Mouse (Mus musculus): ENCODE measurements around the gene Fstl1. TPM values are rescaled to one million over a fixed set of nuclear protein-coding genes. Genes with fewer than 3 reads are reported as not detected.

Fstl1 gene
- polyA plus RNA-seq, 1 experiment from 2014 or later, result 90.2 TPM

GRCm38 (mm10) chr16:37790008-37790780, 13.5 kb downstream of the Fstl1 start:
- no peaks in the 10 kb centered on the region for H3K36me3 ChIP-seq (ENCODE audit: control insufficient read depth, insufficient read depth, low read length)
- no peak overlapping the region for H3K27ac ChIP-seq (ENCODE audit: low read depth, low read length)
- H3K4me2 ChIP-seq (ENCODE audit: low read length), result no peak overlapping the region
- peaks cover 23% of the 10 kb centered on the region for H3K4me1 ChIP-seq (ENCODE audit: control insufficient read depth, insufficient read depth, low read length)
- ATAC-seq (no peak), DNase-seq (ENCODE audit: low spot score) (no peak)
- H3K9ac ChIP-seq (ENCODE audit: low read length), result no peak overlapping the region
- 92% methylated on average over 12 of the region's 12 CpGs for WGBS
- H3K4me3 ChIP-seq (ENCODE audit: low read depth, low read length), result no peak overlapping the region
- H3K9me3 ChIP-seq (replicated peaks; ENCODE audit: control insufficient read depth, low read length), result no peaks in the 10 kb centered on the region
- no peaks in the 10 kb centered on the region for H3K27me3 ChIP-seq (replicated peaks; ENCODE audit: control insufficient read depth, insufficient read depth, low read length)

- Histone ChIP-seq H3K27me3 (replicated peaks; ENCODE audit: control insufficient read depth, insufficient read depth, low read length) (no peaks in the 10 kb centered on the region), H3K9ac (ENCODE audit: low read length) (no peak overlapping the region), H3K4me2 (ENCODE audit: low read length) (no peak overlapping the region), H3K9me3 (replicated peaks; ENCODE audit: control insufficient read depth, low read length) (no peaks in the 10 kb centered on the region), H3K36me3 (ENCODE audit: control insufficient read depth, insufficient read depth, low read length) (no peaks in the 10 kb centered on the region), H3K4me3 (ENCODE audit: low read depth, low read length) (no peak overlapping the region), H3K27ac (ENCODE audit: low read depth, low read length) (no peak overlapping the region), H3K4me1 (ENCODE audit: control insufficient read depth, insufficient read depth, low read length) (peaks cover 23% of the 10 kb centered on the region)
- no peak for ATAC-seq
- DNase-seq (ENCODE audit: low spot score), result no peak
- 83% methylated on average over 8 of the region's 8 CpGs for WGBS
Measured at GRCm38 (mm10) chr16:37790781-37791175, 14.1 kb downstream of the Fstl1 start.

- no peak overlapping the region for H3K4me3 ChIP-seq (ENCODE audit: low read depth, low read length)
- no peaks in the 10 kb centered on the region for H3K27me3 ChIP-seq (replicated peaks; ENCODE audit: control insufficient read depth, insufficient read depth, low read length)
- DNase-seq (ENCODE audit: low spot score), result no peak
- H3K27ac ChIP-seq (ENCODE audit: low read depth, low read length), result no peak overlapping the region
- no peaks in the 10 kb centered on the region for H3K4me1 ChIP-seq (ENCODE audit: control insufficient read depth, insufficient read depth, low read length)
- no peaks in the 10 kb centered on the region for H3K36me3 ChIP-seq (ENCODE audit: control insufficient read depth, insufficient read depth, low read length)
- H3K9ac ChIP-seq (ENCODE audit: low read length), result no peak overlapping the region
- no peak overlapping the region for H3K4me2 ChIP-seq (ENCODE audit: low read length)
- ATAC-seq, result no peak
- WGBS, result 97% methylated on average over 10 of the region's 10 CpGs
- H3K9me3 ChIP-seq (replicated peaks; ENCODE audit: control insufficient read depth, low read length), result no peaks in the 10 kb centered on the region
Measured at GRCm38 (mm10) chr16:37795651-37796150, 19.0 kb downstream of the Fstl1 start.

GRCm38 (mm10) chr16:37796270-37796669, 19.6 kb downstream of the Fstl1 start:
- H3K9ac ChIP-seq (ENCODE audit: low read length), result no peak overlapping the region
- no peak overlapping the region for H3K4me2 ChIP-seq (ENCODE audit: low read length)
- no peaks in the 10 kb centered on the region for H3K27me3 ChIP-seq (replicated peaks; ENCODE audit: control insufficient read depth, insufficient read depth, low read length)
- DNase-seq (ENCODE audit: low spot score), result no peak
- no peak overlapping the region for H3K27ac ChIP-seq (ENCODE audit: low read depth, low read length)
- H3K4me1 ChIP-seq (ENCODE audit: control insufficient read depth, insufficient read depth, low read length), result no peaks in the 10 kb centered on the region
- no peaks in the 10 kb centered on the region for H3K9me3 ChIP-seq (replicated peaks; ENCODE audit: control insufficient read depth, low read length)
- no peak overlapping the region for H3K4me3 ChIP-seq (ENCODE audit: low read depth, low read length)
- H3K36me3 ChIP-seq (ENCODE audit: control insufficient read depth, insufficient read depth, low read length), result no peaks in the 10 kb centered on the region
- 96% methylated on average over 11 of the region's 11 CpGs for WGBS
- ATAC-seq, result no peak

GRCm38 (mm10) chr16:37801097-37801496, 24.4 kb downstream of the Fstl1 start:
- ATAC-seq (no peak), DNase-seq (ENCODE audit: low spot score) (no peak)
- no peak overlapping the region for H3K4me2 ChIP-seq (ENCODE audit: low read length)
- no peaks in the 10 kb centered on the region for H3K9me3 ChIP-seq (replicated peaks; ENCODE audit: control insufficient read depth, low read length)
- WGBS, result 88% methylated on average over 2 of the region's 2 CpGs
- no peak overlapping the region for H3K4me3 ChIP-seq (ENCODE audit: low read depth, low read length)
- no peaks in the 10 kb centered on the region; the same call in 1 of the 2 replicates for H3K36me3 ChIP-seq (ENCODE audit: control insufficient read depth, insufficient read depth, low read length)
- H3K4me1 ChIP-seq (ENCODE audit: control insufficient read depth, insufficient read depth, low read length), result no peaks in the 10 kb centered on the region
- H3K27ac ChIP-seq (ENCODE audit: low read depth, low read length), result no peak overlapping the region
- no peak overlapping the region for H3K9ac ChIP-seq (ENCODE audit: low read length)
- no peaks in the 10 kb centered on the region for H3K27me3 ChIP-seq (replicated peaks; ENCODE audit: control insufficient read depth, insufficient read depth, low read length)

GRCm38 (mm10) chr16:37802686-37803295, 26.1 kb downstream of the Fstl1 start:
- Histone ChIP-seq H3K9me3 (replicated peaks; ENCODE audit: control insufficient read depth, low read length) (no peaks in the 10 kb centered on the region), H3K27ac (ENCODE audit: low read depth, low read length) (no peak overlapping the region), H3K27me3 (replicated peaks; ENCODE audit: control insufficient read depth, insufficient read depth, low read length) (no peaks in the 10 kb centered on the region), H3K4me3 (ENCODE audit: low read depth, low read length) (no peak overlapping the region), H3K36me3 (ENCODE audit: control insufficient read depth, insufficient read depth, low read length) (no peaks in the 10 kb centered on the region; the same call in 1 of the 2 replicates), H3K4me1 (ENCODE audit: control insufficient read depth, insufficient read depth, low read length) (no peaks in the 10 kb centered on the region), H3K4me2 (ENCODE audit: low read length) (no peak overlapping the region), H3K9ac (ENCODE audit: low read length) (no peak overlapping the region)
- peak; percentile 63 for DNase-seq (ENCODE audit: low spot score)
- 63% methylated on average over 4 of the region's 4 CpGs for WGBS
- peak; percentile 68; the same call in 1 of the 2 replicates for ATAC-seq

- H3K36me3 ChIP-seq (ENCODE audit: control insufficient read depth, insufficient read depth, low read length), result no peaks in the 10 kb centered on the region; the same call in 1 of the 2 replicates
- WGBS, result 94% methylated on average over 9 of the region's 9 CpGs
- DNase-seq (ENCODE audit: low spot score), result no peak
- H3K27me3 ChIP-seq (replicated peaks; ENCODE audit: control insufficient read depth, insufficient read depth, low read length), result no peaks in the 10 kb centered on the region
- H3K9ac ChIP-seq (ENCODE audit: low read length), result no peak overlapping the region
- H3K9me3 ChIP-seq (replicated peaks; ENCODE audit: control insufficient read depth, low read length), result no peaks in the 10 kb centered on the region
- ATAC-seq, result no peak
- H3K4me2 ChIP-seq (ENCODE audit: low read length), result no peak overlapping the region
- H3K4me1 ChIP-seq (ENCODE audit: control insufficient read depth, insufficient read depth, low read length), result no peaks in the 10 kb centered on the region
- no peak overlapping the region for H3K4me3 ChIP-seq (ENCODE audit: low read depth, low read length)
- no peak overlapping the region for H3K27ac ChIP-seq (ENCODE audit: low read depth, low read length)
Measured at GRCm38 (mm10) chr16:37803387-37803950, 26.8 kb downstream of the Fstl1 start.

- no peak overlapping the region for H3K4me3 ChIP-seq (ENCODE audit: low read depth, low read length)
- no peaks in the 10 kb centered on the region for H3K27me3 ChIP-seq (replicated peaks; ENCODE audit: control insufficient read depth, insufficient read depth, low read length)
- no peaks in the 10 kb centered on the region for H3K9me3 ChIP-seq (replicated peaks; ENCODE audit: control insufficient read depth, low read length)
- H3K9ac ChIP-seq (ENCODE audit: low read length), result no peak overlapping the region
- no peaks in the 10 kb centered on the region; the same call in 1 of the 2 replicates for H3K36me3 ChIP-seq (ENCODE audit: control insufficient read depth, insufficient read depth, low read length)
- ATAC-seq (no peak), DNase-seq (ENCODE audit: low spot score) (no peak)
- peaks cover 3% of the 10 kb centered on the region; the same call in 1 of the 2 replicates for H3K4me1 ChIP-seq (ENCODE audit: control insufficient read depth, insufficient read depth, low read length)
- no peak overlapping the region for H3K4me2 ChIP-seq (ENCODE audit: low read length)
- no peak overlapping the region for H3K27ac ChIP-seq (ENCODE audit: low read depth, low read length)
- 81% methylated on average over 3 of the region's 3 CpGs for WGBS
Measured at GRCm38 (mm10) chr16:37805746-37806495, 29.2 kb downstream of the Fstl1 start.
